12 mouse cellular contexts compared by ENCODE assay signal in the genomic region with DNA sequence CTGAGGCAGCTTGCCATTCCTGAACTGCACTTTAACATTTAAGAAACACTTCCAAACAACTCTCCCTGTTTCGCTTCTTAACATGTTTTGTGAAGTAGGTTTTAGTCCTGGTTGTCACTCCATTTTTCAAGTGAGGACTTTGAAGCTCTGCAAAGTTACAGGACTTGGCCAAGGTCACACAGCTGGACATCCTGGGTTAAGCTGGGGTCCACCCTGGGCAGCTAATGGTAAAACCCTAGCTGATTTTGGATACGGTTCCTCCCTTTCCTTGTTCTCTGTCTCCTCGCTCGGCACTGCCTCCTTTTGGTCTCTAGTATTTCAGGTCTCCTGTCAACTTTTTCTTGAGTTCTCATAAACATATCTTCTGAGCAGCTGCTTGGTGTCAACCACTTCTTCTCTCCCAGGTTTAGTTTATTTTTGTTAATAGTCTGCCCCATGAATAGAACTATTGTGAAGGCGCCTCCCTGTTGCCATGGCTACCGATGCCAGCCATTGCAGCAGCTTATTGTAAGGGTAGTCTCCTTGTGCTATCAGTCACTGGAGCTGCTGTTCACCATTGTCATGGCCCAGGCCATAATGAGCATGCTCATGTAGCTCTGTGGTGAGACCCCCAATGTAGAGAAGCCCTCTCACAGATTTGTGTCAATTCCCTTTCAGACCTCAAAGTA.
A peak's percentile ranks its signal among the peaks of the same experiment; 100 is the strongest.
DNase-seq lines count a peak whose midpoint lies in the region; ATAC-seq and TF ChIP-seq lines count a peak whose summit lies in the region.
"Had no signal": no experiment of that assay in that cellular context is flagged by ENCODE, and none has a peak within 500 bp of the region (broad histone marks: within the 10 kb centered on the region; RNA-seq: fewer than 3 reads in every experiment).

No protein-coding gene starts in this region.

- WGBS in limb, embryonic 14.5 days = 91% methylated on average over 6 of the region's 6 CpGs
- WGBS in limb, embryonic 10.5 days = 92% methylated on average over 6 of the region's 6 CpGs
- WGBS in forebrain, embryonic 10.5 days = 81% methylated on average over 6 of the region's 6 CpGs

- no peaks in the 10 kb centered on the region for H3K27me3 ChIP-seq in limb, embryonic 14.5 days (ENCODE audit: control insufficient read depth, insufficient read depth, low read length)
- no peaks in the 10 kb centered on the region for H3K27me3 ChIP-seq in limb, embryonic 10.5 days (ENCODE audit: low read depth, poor library complexity, severe bottlenecking)
- no peaks in the 10 kb centered on the region for H3K27me3 ChIP-seq in forebrain, embryonic 10.5 days (ENCODE audit: poor library complexity, severe bottlenecking)

- no peaks in the 10 kb centered on the region for H3K36me3 ChIP-seq in limb, embryonic 14.5 days (ENCODE audit: control insufficient read depth, insufficient read depth, low read length)
- no peaks in the 10 kb centered on the region for H3K36me3 ChIP-seq in limb, embryonic 10.5 days
- no peaks in the 10 kb centered on the region for H3K36me3 ChIP-seq in forebrain, embryonic 10.5 days (replicated peaks)

- H3K27ac ChIP-seq in limb, embryonic 14.5 days (replicated peaks; ENCODE audit: low read depth, low read length) = no peak overlapping the region
- H3K27ac ChIP-seq in limb, embryonic 10.5 days = no peak overlapping the region
- peak overlapping the region; percentile 40; the same call in 1 of the 2 replicates for H3K27ac ChIP-seq in forebrain, embryonic 10.5 days
- H3K27ac ChIP-seq: macrophage had no signal

- H3K4me1 ChIP-seq in limb, embryonic 14.5 days (ENCODE audit: control insufficient read depth, insufficient read depth, low read length) = peaks cover 14% of the 10 kb centered on the region
- H3K4me1 ChIP-seq in limb, embryonic 10.5 days = no peaks in the 10 kb centered on the region
- H3K4me1 ChIP-seq in forebrain, embryonic 10.5 days = peaks cover 15% of the 10 kb centered on the region

- H3K9me3 ChIP-seq in limb, embryonic 14.5 days (ENCODE audit: control insufficient read depth, low read length) = no peaks in the 10 kb centered on the region
- H3K9me3 ChIP-seq in limb, embryonic 10.5 days (replicated peaks) = no peaks in the 10 kb centered on the region
- H3K9me3 ChIP-seq in forebrain, embryonic 10.5 days = no peaks in the 10 kb centered on the region

- no peak overlapping the region for H3K4me3 ChIP-seq in limb, embryonic 14.5 days (replicated peaks; ENCODE audit: low read length)
- H3K4me3 ChIP-seq in limb, embryonic 10.5 days = no peak overlapping the region
- no peak overlapping the region for H3K4me3 ChIP-seq in forebrain, embryonic 10.5 days

- TF ChIP-seq POLR2A in limb, embryonic 14.5 days (IDR thresholded peaks at IDR 0.05; ENCODE audit: borderline replicate concordance, extremely low read depth, insufficient read depth, insufficient read length) = no peak

- no peak overlapping the region for H3K9ac ChIP-seq in limb, embryonic 14.5 days (ENCODE audit: low read depth, low read length, severe bottlenecking)

- no peak overlapping the region for H3K4me2 ChIP-seq in limb, embryonic 14.5 days (replicated peaks; ENCODE audit: low read depth, low read length, severe bottlenecking)
- H3K4me2 ChIP-seq: heart, embryonic 11.5 days had no signal

- peak; percentile 2 for DNase-seq in limb, embryonic 14.5 days (ENCODE audit: low spot score)
- no peak for DNase-seq in limb, embryonic 10.5 days (ENCODE audit: low spot score)
- DNase-seq in forebrain, embryonic 10.5 days (ENCODE audit: extremely low spot score, low spot score) = peak; percentile 54
- DNase-seq in left cerebral cortex, adult 9 months (ENCODE audit: low spot score in 2 of 2) = peak; percentile 10 to 11
- DNase-seq in right cerebral cortex, postnatal 14 days = peak; percentile 8
- DNase-seq in ovary, adult 18-20 months (ENCODE audit: low spot score) = no peak
- DNase-seq in adipocyte (ENCODE audit: low spot score) = no peak
- DNase-seq: adrenal gland, postnatal 10 days; cerebellum, postnatal 14 days had no signal

- ATAC-seq in limb, embryonic 14.5 days (ENCODE audit: low FRiP score, low read depth) = no peak
- ATAC-seq in megakaryocyte, adult 5-6 weeks (ENCODE audit: poor library complexity, severe bottlenecking) = no peak

Comparison
In these comparisons a context has a peak if more than half of its experiments do, and no peak if none do; other contexts are left out.
1. DNase-seq: peak in limb, embryonic 14.5 days (single experiment), forebrain, embryonic 10.5 days (single experiment), left cerebral cortex, adult 9 months (2 of 2) and right cerebral cortex, postnatal 14 days (single experiment); none in limb, embryonic 10.5 days (single experiment), ovary, adult 18-20 months (single experiment) and adipocyte (single experiment).